Mouse (Mus musculus): ENCODE data around the gene Caly.

DNA sequence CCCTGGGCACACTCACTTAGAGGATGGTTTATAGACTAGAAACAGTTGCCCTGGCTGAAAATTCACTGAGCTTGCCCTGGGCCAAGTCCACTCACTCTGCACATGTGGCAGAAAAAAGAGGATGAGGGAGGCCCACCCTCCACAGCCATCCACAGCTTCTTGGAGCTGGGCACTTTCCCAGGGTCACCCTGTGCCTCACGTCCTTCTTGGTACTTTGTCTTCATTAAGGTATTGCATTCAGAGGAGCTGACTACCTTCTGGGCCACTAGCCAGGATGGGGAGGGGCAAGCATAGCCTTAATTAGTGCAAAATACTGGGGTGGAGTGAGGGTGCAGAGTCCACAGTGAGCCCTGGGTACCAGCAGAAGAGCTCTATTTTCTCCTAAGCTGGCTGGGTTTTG, 13.2 kb upstream of the Caly start:
- TF ChIP-seq POLR2A (IDR thresholded peaks at IDR 0.05; ENCODE audit: borderline replicate concordance, extremely low read depth, low read depth, low read length) (no peak), CTCF (IDR thresholded peaks at IDR 0.05; ENCODE audit: insufficient read depth, low read length) (no peak)

Measured in lung, adult 2 months (tissue).